Mouse (Mus musculus): ENCODE data around the gene Xrn2.
A peak's percentile ranks its signal among the peaks of the same experiment; 100 is the strongest.
"Not testable (repeated sequence)": the region's sequence is repeated elsewhere in the genome, so short reads cannot be mapped to it uniquely, and the experiment has no call there.

Gene Xrn2

DNA sequence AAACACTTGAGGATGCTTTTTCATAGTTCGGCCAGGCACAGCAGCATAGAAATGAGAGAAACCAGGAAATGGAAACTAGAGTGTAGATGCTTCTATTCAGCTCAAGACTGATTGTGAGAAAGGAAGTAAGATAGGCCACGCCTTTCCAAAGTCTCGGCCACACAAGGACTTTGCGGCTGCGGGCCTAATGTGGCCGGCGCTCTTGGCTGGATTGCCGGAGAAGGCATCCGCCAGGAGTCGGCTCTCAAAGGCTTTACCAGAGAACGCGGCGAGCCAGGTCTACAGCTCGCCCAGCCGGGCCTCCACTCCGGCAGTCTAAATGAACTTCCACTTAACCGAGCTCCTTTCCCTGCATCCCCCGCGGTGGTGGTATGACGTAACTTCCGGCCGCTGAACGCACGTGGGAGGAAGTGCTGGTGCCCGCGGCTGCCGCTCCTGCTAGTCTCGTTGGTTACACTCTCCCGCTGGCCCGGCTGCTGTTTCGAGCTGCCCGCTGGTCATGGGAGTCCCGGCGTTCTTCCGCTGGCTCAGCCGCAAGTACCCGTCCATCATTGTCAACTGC is at the start of gene Xrn2:
TSS of gene Xrn2 (plus strand) at position 374 of the 562 bp plus-strand sequence.
- DNase-seq (ENCODE audit: low spot score in 2 of 2): peak; percentile 88 to 95

DNA sequence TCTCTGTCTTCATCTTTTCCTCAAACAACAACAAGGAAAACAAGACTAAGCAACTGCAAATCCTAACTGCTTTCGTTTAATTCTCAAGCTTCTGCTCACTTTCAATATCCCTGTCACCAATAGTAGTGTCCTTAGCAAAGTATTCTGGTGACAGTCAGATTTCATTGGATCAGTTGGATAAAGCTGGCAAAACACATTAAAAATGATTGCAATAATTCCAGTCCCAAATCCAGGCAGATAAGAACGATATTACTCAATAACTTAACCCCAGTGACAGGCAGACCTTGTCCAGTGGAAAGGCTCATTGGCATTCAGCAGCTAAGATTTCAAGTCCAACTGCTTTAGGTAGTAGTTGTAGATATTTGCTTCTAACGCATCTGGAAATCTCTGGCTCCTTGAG is 37.8 kb upstream of the Xrn2 start:
- no peak for DNase-seq (ENCODE audit: low spot score in 2 of 2)

DNA sequence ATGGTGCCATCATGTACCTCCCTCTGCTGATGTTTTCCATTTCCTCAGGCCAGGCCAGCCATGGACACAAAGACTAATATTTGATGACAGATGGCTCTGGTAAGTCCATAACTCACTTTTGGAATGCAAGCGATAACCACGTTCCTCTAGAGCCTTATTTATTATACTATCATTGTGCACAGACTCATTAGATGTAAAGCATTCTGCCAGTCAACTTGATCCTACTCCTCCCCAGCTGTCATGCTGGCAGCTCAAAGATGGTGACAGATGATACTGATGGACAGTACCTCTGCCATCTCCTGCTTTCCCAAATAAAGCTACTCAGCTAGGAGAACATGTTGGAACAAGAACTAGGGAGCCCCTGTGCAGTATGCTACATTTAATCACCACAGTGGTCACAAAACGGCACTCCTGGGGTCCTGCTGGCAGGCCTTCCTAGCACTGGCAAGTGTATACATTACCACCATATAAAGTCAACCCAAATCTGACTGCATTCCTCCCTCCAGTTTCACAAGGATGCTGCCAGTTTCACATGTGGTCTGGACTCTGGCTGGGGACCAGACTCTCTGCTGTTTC is 37.3 kb upstream of the Xrn2 start:
- no peak for DNase-seq (ENCODE audit: low spot score in 2 of 2)

DNA sequence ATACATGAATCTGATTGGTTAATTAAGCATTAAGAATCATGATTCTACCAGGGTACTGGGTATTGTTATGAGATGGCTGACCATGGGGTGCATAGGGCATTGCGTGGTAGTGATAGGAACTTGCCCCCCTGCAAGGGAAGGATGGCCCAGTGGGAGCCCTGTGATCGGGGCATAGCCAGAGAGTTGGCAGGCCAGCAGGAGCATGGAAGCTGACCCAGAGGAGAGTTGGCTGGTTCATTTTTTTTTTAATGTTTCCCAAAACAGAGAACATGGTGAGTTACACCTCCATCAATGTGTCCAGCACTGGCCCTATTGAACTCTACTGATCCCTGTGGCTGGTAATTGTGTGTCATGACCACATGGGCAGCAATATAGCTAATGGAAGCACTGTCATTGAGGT is 30.0 kb upstream of the Xrn2 start:
- DNase-seq (ENCODE audit: low spot score in 2 of 2): no peak

DNA sequence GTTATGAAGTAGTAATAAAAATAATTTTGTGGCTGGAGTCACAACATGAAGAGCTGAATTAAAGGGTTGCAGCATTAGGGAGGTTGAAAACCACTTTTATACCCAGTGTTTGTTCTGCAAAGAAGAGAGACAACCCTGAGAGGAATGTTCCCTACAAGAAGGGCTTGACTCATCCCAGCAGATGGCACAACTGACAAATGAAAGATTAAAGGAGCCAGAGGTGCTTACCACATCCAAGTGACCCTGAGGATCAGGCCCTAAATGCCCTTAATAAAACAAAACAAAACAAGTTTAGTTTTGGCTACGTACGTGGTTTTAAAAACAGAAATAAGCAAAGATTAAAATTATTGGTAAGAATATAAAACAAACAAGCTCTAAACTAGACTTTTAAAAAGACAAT is 28.0 kb upstream of the Xrn2 start:
- DNase-seq (ENCODE audit: low spot score in 2 of 2): no peak

DNA sequence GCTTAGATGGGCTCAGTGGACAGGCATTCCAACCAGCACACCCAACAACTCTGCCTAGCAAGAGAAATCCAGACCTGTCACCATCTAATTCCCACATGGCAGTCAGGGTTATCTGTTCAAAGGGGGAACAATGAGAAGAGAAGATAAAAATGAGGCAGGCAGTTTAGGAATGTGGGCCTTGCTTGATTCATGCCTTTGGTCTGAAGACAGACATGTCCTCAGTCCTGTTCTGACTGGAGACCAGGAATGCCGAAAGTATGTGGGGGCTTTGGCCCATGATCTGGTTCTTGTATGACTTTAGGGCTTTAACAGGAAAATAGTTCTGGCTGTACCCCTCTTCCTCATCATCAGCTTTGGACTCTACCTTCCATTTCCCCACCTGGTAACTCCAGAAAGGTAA is 27.0 kb upstream of the Xrn2 start:
- no peak for DNase-seq (ENCODE audit: low spot score in 2 of 2)

DNA sequence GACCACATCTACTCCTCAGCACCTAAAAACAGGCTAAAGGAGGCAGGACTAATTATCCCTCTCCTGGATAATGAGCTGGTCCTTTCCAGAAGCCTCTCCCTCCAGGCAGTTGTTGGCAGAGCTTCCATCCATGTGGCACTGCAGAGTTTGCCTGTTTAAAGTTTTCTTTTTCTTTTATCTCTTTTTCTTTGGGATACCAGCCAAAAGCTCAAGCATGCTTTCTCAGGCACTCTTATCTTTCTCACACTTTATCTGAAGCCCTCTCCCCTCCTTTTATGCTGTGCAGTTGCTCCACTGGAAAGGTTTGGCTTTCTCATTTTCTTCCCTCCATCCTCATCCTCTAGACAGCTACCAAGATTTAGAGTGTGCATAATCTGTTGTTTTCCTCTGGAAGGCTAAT is 26.4 kb upstream of the Xrn2 start:
- no peak for DNase-seq (ENCODE audit: low spot score in 2 of 2)

DNA sequence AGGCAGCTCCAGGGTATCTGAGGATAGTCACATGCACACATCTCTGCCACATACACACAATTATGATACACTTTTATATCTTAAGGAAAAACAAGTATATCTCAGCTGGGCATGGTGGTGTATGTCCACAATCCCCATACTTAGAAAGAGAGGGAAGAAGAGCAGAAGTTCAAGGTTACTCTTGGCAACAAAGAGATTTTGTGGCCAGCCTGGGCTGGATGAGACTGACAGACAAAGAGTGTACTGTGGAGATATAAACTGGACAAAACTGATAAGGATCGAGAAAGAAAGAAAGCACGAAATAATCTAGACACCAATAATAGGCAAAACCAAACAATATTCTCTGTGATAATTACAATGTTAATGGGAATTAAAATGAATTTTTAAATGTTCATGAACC is 5.5 kb upstream of the Xrn2 start:
- DNase-seq (ENCODE audit: low spot score in 2 of 2): no peak

DNA sequence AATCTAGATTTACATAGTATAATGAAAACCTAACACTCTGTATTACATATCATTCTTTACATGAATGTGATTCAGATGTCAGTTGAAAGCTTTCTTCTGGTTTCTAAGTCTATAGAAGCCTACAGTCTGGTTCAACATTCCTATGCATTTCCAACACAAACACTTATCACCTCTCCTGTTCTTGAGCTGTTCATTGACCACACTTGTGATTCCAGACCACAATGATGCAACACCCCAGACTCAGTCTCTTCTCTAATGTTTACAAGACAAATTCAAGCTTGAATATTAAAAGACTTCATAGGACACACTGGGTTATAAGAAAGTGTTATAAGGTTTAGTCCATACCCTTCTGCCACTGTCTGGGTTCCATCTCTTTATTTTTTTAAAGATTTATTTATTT is 3.7 kb upstream of the Xrn2 start:
- no peak for DNase-seq (ENCODE audit: low spot score in 2 of 2)

DNA sequence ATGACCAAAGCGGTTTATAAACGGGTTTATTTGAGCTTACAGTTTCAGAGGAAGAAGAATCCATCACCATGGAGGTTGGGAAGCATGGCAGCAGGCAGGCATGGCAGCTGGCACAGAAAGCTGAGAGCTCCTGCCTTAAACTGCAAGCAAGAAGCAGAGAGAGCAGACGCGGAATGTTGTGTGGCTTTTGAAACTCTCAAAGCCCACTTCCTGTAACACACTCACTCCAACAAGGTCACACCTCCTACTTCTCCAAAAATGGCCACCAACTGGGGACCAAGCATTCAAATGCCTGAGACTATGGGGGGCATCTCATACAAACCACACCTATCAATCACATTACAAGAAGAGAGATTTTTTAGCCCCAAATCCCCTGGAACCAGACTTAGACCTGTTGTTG is 2.7 kb upstream of the Xrn2 start:
- DNase-seq (ENCODE audit: low spot score in 2 of 2): no peak

DNA sequence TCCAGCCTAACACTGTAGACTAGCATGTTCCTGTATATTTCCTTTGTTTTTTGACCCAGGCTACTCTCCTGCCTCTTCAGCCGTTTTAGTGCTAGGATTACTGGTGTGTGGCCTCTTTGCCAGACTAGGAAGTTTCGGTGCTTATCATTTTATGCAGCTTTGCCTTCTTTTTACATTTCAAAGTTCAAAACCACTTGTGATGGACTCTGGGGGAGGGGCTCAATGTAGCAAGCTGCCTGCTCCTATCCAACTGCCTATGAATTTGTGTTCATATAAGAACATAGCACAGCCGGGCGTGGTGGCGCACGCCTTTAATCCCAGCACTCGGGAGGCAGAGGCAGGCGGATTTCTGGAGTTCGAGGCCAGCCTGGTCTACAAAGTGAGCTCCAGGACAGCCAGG is 1.8 kb upstream of the Xrn2 start:
- DNase-seq (ENCODE audit: low spot score in 2 of 2): no peak

DNA sequence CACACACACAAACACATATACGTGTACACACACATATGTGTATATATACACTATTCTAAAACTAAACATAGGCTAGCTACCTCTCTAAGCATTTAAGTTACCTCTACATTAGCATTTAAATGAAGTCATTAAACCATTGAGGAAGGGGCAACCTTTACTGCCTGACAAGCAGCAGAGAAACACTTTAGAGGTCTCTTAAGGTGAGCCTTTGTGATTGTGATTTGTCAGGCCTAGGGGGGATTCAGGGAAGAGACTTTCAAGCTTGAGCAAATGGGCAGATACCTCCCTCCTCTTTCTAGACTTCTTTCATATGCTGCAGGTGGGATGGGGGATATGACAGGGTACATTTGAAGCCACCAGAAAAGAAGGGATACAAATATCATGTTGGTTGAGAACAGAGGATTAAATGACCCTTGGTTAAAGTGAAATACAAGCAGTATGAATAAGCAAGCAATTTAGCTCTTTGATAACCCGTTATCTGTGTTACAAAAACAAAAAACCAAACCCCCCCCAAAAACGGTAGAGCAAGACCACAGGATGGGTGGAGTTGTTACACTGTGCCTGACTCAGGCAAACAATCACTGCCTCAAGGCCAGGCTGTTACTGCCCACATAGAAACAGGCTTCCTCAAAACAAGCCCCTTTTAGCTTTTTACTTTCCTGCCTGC is 1.2 kb upstream of the Xrn2 start:
- no peak for DNase-seq (ENCODE audit: low spot score in 2 of 2)

DNA sequence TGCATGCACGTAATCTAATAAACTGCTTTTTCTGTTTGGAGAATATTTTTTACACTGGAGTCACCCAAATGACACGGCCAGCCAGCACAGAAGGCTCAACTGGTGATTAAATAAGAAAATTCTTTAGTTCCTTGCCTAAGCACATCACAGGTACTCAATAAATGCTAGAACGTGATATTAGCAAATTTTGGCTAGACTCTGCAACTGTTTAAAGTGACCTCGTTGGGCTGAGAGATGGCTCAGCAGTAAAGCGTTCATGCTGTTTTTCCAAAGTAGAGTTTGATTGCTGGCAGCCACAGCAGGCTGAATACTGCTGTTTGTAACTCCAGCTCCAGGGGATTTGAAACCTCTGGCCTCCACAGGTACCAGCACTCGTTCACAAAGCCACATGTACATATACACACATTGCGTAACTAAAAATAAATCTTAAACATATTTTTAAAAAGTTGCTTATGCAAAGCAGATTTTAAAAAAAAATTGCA is 614 bp upstream of the Xrn2 start:
- DNase-seq (ENCODE audit: low spot score in 2 of 2): no peak

DNA sequence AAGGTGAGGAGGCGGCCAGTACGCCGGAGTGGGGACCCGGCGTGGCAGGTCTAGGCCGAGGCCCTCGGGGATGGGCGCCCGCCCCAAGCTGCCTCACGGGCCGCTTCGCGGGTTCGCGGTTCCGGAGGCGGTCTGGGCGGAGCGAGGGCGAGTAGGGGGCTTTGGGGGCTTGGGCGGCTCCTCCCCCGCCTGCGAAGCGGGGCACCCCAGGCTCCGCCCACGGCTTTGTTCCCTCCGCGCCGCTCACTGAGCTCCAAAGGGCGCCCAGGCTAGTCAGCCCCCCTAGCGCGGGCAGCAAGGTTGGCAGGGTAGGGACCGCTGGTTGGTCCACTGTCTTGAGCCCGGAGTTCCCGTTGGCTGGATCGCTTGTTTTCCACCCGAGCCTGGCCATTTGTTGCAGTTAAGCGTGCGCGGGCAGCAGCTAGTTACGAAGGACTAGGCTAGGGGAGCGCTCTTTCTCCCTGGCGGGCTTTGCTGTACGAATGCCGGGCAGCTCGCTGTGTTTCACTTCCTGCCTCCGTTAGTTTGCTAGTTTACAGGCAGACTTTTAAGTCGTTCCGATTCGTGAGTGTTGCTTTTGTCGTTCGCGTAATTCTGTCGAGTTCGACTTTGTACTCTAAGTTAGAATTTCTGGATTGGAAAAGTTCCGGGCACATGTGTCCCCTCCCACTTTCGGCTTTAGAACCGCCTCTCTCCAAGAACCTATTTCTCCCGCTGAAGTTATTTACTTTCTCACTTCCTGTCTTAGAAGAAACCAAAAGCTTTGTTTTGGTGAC is 586 bp downstream of the Xrn2 start:
- peak in 1 of 2 experiments; percentile 42 for DNase-seq (ENCODE audit: low spot score in 2 of 2)

DNA sequence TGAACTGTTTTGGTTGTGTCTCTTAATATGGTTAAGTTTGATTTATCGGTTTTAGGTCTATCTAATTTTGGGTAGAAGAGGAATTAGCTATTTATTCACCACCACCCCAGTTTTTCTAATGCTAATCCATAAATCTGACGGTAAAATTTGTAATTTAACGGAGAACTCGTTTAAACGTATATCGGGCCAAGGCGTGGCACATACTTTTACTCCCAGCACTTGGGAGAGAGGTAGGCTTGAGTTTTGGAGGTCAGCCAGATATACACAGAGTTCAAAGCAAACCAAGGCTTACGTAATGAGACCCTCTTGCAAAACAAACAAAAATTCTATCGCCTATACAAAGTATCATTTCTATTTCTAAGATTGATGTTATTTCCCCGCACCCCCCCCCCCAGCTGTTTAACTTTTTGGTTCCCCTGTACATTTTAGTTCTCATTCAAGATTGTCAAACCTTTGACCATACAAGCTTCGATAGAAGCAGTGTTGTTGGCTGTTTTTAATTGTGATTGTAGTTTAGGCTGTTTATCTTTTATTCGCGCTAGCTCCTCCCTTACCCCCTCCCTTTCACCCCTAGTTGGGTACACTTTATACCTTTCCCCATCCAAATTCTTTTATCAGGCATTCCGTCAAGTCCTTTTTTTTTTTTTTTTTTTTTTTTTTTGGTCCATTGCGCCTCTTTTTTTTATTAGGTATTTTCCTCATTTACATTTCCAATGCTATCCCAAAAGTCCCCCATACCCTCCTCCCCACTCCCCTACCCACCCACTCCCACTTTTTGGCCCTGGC is 1.5 kb downstream of the Xrn2 start:
- no peak for DNase-seq (ENCODE audit: low spot score in 2 of 2)

DNA sequence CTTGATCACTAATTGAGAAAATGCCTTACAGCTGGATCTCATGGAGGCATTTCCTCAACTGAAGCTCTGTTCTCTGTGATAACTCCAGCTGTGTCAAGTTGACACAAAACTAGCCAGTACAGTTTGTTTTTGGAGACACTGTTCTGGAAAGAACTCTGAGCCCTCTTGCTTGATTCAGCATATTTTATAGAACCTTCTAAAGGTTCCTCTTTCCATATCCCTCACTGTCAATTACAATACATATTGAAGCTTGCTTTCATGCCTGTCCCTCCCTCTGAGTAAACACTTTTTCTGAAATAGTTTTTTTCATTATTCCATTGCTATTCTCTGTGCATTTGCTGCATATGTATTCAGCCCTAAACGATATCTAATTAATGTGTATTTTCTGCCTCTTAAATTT is 9.2 kb downstream of the Xrn2 start:
- DNase-seq (ENCODE audit: low spot score in 2 of 2): not testable (repeated sequence)

DNA sequence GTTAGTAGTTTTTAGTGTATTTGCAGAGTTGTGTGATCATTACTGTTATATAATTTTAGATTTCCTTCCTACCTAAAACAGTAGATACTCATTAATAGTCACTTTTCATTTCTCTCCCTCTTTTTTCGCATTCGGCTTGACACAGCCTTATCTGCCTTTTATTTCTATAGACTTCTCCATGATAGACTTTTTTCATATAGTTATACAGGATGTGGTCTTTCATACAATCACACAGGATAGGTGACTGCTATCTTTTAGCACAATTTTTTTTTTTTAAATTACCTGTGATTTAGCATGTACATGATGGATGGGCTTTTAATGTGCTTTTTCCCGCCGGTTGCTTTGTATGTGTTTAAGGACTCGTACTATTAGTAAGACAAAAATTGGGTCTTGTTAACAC is 10.3 kb downstream of the Xrn2 start:
- no peak for DNase-seq (ENCODE audit: low spot score in 2 of 2)

DNA sequence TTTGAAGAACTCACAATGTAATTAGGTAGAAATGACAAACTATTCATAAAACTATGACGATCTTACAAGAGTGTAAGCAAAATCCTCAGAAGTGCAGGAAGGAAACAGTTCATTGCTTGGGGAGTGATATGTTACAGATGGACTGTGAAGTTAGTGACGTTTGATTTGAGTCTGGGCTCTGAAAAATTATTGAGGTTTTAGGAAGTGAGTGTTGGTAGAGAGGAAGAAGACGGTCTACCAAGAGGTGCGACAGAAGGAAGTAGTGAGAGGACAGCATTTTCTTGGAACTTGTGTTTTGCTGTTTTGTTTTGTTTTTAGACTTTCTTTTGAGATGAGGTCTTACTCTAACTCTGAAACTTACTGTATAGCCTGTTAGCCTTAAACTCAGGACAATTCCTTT is 10.8 kb downstream of the Xrn2 start:
- no peak for DNase-seq (ENCODE audit: low spot score in 2 of 2)

DNA sequence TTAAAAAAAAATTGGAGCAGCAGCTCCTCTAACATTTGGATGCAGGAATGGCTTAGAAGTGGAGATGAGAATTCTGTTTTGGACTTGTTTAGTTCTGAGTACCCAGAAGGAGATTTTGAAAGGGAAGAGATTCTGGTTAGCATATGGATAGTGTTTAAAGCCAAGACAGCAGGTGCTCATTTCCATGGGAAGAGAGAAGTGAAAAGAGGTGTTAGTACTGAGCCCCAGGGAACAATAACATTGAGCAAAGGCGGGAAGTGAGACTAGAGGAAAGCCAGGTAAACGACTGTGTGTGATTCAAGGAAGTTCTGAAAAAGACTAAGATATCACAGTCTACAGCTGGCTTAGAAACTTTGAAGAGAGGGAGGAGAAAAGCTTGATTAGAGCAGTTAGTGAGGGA is 20.3 kb downstream of the Xrn2 start:
- DNase-seq (ENCODE audit: low spot score in 2 of 2): no peak

DNA sequence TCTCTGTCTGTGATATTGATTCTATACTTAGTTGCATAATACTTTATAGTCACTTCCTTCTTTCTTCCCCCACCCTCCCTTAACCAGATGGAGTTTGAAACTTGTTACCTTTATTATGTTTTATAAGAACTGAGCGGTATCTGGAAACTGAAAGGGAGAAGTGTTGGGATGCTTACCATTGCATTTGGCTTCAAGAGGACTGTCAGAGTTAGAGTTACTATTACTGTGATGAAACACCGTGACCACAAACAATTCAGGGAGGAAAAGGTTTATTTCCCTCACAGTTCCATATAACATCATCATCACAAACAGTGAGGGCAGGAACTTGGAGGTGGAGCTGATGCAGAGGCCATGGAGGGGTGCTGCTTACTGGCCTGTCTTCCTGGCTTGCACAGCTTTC is 23.1 kb downstream of the Xrn2 start:
- no peak for DNase-seq (ENCODE audit: low spot score in 2 of 2)

DNA sequence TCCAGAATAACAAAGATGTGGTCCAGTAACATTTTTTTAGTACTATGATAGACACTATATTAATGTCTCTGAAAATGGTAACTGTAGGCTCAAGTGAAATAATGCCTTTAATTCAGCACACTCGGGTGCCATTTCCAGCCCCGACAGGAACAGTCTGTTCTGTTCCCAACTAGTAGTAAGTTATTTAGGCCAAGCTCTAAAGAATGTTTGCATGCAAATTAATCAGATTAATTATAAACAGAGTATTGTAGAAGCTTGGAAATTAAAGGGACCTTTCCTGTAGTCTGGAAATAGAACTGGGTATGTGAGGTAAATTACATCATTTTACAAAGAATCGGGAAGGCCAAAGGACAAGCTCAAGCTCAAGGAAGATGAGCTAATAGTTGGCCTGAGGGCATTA is 34.3 kb downstream of the Xrn2 start:
- DNase-seq (ENCODE audit: low spot score in 2 of 2): no peak
